Mouse (Mus musculus): ENCODE results near the gene Zwilch.

- TF ChIP-seq CTCF (conservative IDR thresholded peaks at IDR 0.05; ENCODE audit: insufficient read depth, insufficient read length, low read depth, low read length) (no peak), POLR2A (IDR thresholded peaks at IDR 0.05; ENCODE audit: low read depth, low read length) (no peak)
These were observed 47.6 kb downstream of the Zwilch start for GRCm38 (mm10) chr9:64125307-64125706.
